Mouse (Mus musculus): ENCODE data around the gene Ttc9b. TPM values are rescaled to one million over a fixed set of nuclear protein-coding genes. Genes with fewer than 3 reads are reported as not detected.

Gene Ttc9b
- polyA plus RNA-seq (2012; rRNA removed; ENCODE audit: low replicate concordance), result not detected in 2 replicates

DNA sequence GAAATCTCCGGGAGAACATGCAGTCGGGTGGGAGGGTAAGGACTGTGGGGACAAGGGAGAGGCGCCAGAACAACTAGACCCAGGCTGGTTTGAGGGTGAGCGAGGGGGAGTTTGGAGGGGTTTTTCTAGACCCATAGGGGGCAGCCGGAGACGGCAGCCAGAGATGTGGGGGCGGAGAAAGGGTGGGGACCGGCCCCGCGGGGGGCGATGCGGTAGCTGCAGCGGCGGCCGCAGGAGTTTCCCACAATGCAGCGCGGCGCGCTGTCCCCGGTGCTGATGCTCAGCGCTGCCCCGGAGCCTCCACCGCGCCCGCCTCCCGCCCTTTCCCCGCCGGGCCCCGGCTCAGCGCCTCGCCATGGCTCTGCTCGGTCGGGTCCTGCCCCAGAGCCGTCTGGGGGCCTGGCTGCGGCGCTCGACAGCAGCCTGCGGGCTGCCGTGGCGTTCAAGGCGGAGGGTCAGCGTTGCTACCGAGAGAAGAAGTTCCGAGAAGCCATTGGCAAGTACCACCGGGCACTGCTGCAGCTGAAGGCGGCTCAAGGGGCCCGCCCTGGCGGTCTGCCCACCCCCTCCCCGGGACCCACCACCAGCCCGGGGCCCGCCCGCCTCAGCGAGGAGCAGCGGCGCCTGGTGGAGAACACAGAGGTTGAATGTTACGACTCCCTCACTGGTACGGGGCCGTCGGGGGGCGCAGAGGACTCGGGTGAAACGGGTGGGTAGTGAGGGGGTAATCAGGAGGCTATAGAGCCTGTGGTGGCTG, at the start of gene Ttc9b:
Gene Ttc9b (plus strand): TSS at position 235 of the 757 bp plus-strand sequence.

DNA sequence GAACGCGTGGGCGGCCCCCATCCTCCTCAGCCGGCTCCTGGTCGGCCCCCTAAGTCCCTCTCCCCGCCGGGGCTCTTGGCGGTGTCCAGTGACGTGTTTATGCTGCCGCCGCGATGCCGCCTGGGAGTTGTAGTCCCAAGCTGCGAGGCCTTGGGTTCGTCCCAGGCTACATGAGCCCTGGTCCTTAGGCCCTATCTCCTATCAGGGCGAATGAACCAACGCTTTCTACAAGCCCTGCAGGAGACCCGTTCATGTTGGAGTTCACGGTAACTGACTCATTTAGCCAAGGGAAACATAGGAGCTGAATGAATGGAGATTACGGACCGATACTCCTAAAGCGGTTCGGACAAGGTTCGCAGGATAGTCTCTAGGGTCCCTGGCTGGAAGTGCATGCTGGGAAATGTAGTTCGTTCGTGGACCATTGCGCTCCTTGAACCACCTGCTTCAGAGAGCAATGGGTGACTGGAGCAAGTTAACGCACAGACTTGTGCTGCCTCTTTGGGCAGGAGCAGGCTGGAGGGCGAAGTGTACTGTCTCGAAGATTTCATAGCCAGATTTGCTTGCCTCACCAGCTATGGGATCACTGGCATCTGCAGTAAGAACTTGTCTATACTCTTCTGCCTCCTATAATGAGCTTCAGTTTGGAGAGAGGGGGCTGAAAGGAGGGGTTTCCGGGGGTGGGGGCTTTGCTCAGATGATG, 21.0 kb downstream of the Ttc9b start, which contains the start of gene Map3k10:
Gene Map3k10 (minus strand): TSS at position 77 of the 700 bp plus-strand sequence.

DNA sequence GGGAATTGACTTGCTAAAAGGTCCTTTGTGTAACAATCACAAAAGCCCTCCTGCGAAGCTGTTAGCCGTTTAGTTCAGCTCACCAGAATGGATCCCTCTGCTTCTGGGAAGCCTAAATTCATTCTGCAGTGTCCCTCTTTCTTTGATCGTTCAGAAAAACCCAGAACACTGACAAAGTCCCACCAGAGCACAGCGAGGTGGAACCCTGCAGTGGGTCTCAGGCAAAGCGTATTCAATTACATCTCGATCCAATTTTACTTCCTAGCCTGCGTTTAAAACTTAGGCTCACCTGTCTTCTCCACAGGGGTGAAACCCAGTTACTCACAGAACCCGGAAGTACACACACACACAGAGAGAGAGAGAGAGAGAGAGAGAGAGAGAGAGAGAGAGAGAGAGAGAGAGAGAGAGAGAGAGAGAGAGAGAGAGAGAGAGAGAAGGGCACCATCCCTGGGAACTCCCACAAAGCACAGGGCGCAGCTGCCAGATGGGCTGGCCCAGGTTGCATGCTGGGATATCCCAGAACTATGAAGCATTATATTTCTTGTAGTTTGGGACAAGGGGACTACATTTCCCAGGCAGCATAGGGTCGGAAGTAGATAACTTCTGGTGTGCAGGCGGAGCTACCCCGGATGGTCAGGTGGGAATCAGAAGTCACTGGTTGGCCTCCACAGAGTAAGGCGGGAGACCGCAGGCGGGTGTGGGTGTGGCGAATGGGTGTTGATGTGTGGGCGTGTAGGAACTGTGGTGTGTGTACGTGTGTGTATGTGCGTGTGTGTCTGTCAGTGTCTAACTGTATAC, 35.3 kb downstream of the Ttc9b start, which contains the start of gene Zfp607b:
Gene Zfp607b (plus strand): TSS at position 526 of the 798 bp plus-strand sequence.

Other genes starting within 250 kb of the Ttc9b start
- 0.23 and 0.72 TPM in 2 replicates for gene Sptbn4, start 206.2 kb upstream of the Ttc9b start, polyA plus RNA-seq (2012; rRNA removed; ENCODE audit: low replicate concordance)
- gene Blvrb, start 205.9 kb upstream of the Ttc9b start, polyA plus RNA-seq (2012; rRNA removed; ENCODE audit: low replicate concordance), result 112 and 190 TPM in 2 replicates
- 14.9 and 18.0 TPM in 2 replicates for gene Sertad3, start 180.1 kb upstream of the Ttc9b start, polyA plus RNA-seq (2012; rRNA removed; ENCODE audit: low replicate concordance)
- gene Sertad1, start 167.0 kb upstream of the Ttc9b start, polyA plus RNA-seq (2012; rRNA removed; ENCODE audit: low replicate concordance), result 32.7 and 59.9 TPM in 2 replicates
- gene Prx, start 154.6 kb upstream of the Ttc9b start, polyA plus RNA-seq (2012; rRNA removed; ENCODE audit: low replicate concordance), result 7.0 and 8.2 TPM in 2 replicates
- gene Hipk4, start 130.6 kb upstream of the Ttc9b start, polyA plus RNA-seq (2012; rRNA removed; ENCODE audit: low replicate concordance), result 0.87 and 0.96 TPM in 2 replicates
- 181 and 187 TPM in 2 replicates for gene Pld3, start 100.7 kb upstream of the Ttc9b start, polyA plus RNA-seq (2012; rRNA removed; ENCODE audit: low replicate concordance)
- 28.5 and 46.1 TPM in 2 replicates for gene 2310022A10Rik, start 100.7 kb upstream of the Ttc9b start, polyA plus RNA-seq (2012; rRNA removed; ENCODE audit: low replicate concordance)
- gene Akt2, start 62.4 kb upstream of the Ttc9b start, polyA plus RNA-seq (2012; rRNA removed; ENCODE audit: low replicate concordance), result 167 and 222 TPM in 2 replicates
- 16.1 and 46.0 TPM in 2 replicates for gene Map3k10, start 20.7 kb downstream of the Ttc9b start, polyA plus RNA-seq (2012; rRNA removed; ENCODE audit: low replicate concordance)
- gene Zfp607b, start 35.4 kb downstream of the Ttc9b start, polyA plus RNA-seq (2012; rRNA removed; ENCODE audit: low replicate concordance), result 0.25 and 0.27 TPM in 2 replicates
- 1.1 and 2.7 TPM in 2 replicates for gene Zfp60, start 77.5 kb downstream of the Ttc9b start, polyA plus RNA-seq (2012; rRNA removed; ENCODE audit: low replicate concordance)
- 0.45 and 1.0 TPM in 2 replicates for gene Zfp626, start 153.3 kb downstream of the Ttc9b start, polyA plus RNA-seq (2012; rRNA removed; ENCODE audit: low replicate concordance)
- gene Zfp59, start 184.7 kb downstream of the Ttc9b start, polyA plus RNA-seq (2012; rRNA removed; ENCODE audit: low replicate concordance), result 0.26 and 0.86 TPM in 2 replicates
- 0.68 and 1.1 TPM in 2 replicates for gene Zfp607a, start 203.6 kb downstream of the Ttc9b start, polyA plus RNA-seq (2012; rRNA removed; ENCODE audit: low replicate concordance)

Measured in mammary gland, adult 2 months (tissue).